ENCODE assay signal across 19 mouse cellular contexts in genomic region chr14:34451872-34452271, GRCm38 (mm10). TPM values are rescaled to one million over a fixed set of nuclear protein-coding genes. Genes with fewer than 3 reads are reported as not detected.
A peak's percentile ranks its signal among the peaks of the same experiment; 100 is the strongest.
DNase-seq lines count a peak whose midpoint lies in the region; ATAC-seq and TF ChIP-seq lines count a peak whose summit lies in the region.
"Had no signal": no experiment of that assay in that cellular context is flagged by ENCODE, and none has a peak within 500 bp of the region (broad histone marks: within the 10 kb centered on the region; RNA-seq: fewer than 3 reads in every experiment).

No protein-coding gene starts in this region.

- no peak overlapping the region for H3K4me3 ChIP-seq in forebrain, embryonic 15.5 days
- no peak overlapping the region for H3K4me3 ChIP-seq in forebrain, embryonic 11.5 days (ENCODE audit: low read depth, low read length)
- no peak overlapping the region for H3K4me3 ChIP-seq in hindbrain, embryonic 10.5 days
- H3K4me3 ChIP-seq in hindbrain, embryonic 11.5 days (ENCODE audit: low read depth, low read length) = no peak overlapping the region
- no peak overlapping the region for H3K4me3 ChIP-seq in midbrain, embryonic 11.5 days (ENCODE audit: low read depth, low read length)
- no peak overlapping the region for H3K4me3 ChIP-seq in midbrain, postnatal 0 days (ENCODE audit: low read depth, low read length)
- H3K4me3 ChIP-seq: embryonic facial prominence, embryonic 10.5 days; embryonic facial prominence, embryonic 12.5 days had no signal

- peak; percentile 51; the same call in 1 of the 2 replicates for ATAC-seq in forebrain, embryonic 15.5 days (replicated peaks)
- ATAC-seq in forebrain, embryonic 11.5 days (replicated peaks; ENCODE audit: low FRiP score) = no peak
- no peak for ATAC-seq in hindbrain, embryonic 11.5 days (ENCODE audit: low FRiP score)
- ATAC-seq in midbrain, embryonic 11.5 days (ENCODE audit: low FRiP score) = no peak
- ATAC-seq in midbrain, postnatal 0 days (ENCODE audit: low FRiP score) = no peak
- ATAC-seq: forebrain, postnatal 0 days had no signal

- H3K4me1 ChIP-seq in forebrain, embryonic 15.5 days = peaks cover 16% of the 10 kb centered on the region
- no peaks in the 10 kb centered on the region; the same call in 1 of the 2 replicates for H3K4me1 ChIP-seq in forebrain, embryonic 11.5 days (replicated peaks; ENCODE audit: control insufficient read depth, insufficient read depth, low read length)
- H3K4me1 ChIP-seq in hindbrain, embryonic 10.5 days (replicated peaks) = peaks cover 34% of the 10 kb centered on the region
- peaks cover 2% of the 10 kb centered on the region; the same call in 1 of the 2 replicates for H3K4me1 ChIP-seq in hindbrain, embryonic 11.5 days (replicated peaks; ENCODE audit: control insufficient read depth, insufficient read depth, low read length)
- peaks cover 23% of the 10 kb centered on the region for H3K4me1 ChIP-seq in midbrain, embryonic 11.5 days (ENCODE audit: control insufficient read depth, insufficient read depth, low read length)
- no peaks in the 10 kb centered on the region for H3K4me1 ChIP-seq in midbrain, postnatal 0 days (ENCODE audit: insufficient read depth, low read length)

- no peaks in the 10 kb centered on the region for H3K9me3 ChIP-seq in forebrain, embryonic 15.5 days
- no peaks in the 10 kb centered on the region for H3K9me3 ChIP-seq in forebrain, embryonic 11.5 days (ENCODE audit: control insufficient read depth, low read length)
- no peaks in the 10 kb centered on the region for H3K9me3 ChIP-seq in hindbrain, embryonic 10.5 days
- no peaks in the 10 kb centered on the region for H3K9me3 ChIP-seq in hindbrain, embryonic 11.5 days (ENCODE audit: control insufficient read depth, low read length)
- no peaks in the 10 kb centered on the region for H3K9me3 ChIP-seq in midbrain, embryonic 11.5 days (ENCODE audit: control insufficient read depth, low read length)
- H3K9me3 ChIP-seq in midbrain, postnatal 0 days (ENCODE audit: low read length) = no peaks in the 10 kb centered on the region
- H3K9me3 ChIP-seq: embryonic facial prominence, embryonic 10.5 days; embryonic facial prominence, embryonic 12.5 days had no signal

- no peak overlapping the region for H3K9ac ChIP-seq in forebrain, embryonic 15.5 days (replicated peaks)
- H3K9ac ChIP-seq in forebrain, embryonic 11.5 days (ENCODE audit: low read length) = no peak overlapping the region
- no peak overlapping the region for H3K9ac ChIP-seq in hindbrain, embryonic 11.5 days (ENCODE audit: low read depth, low read length)
- H3K9ac ChIP-seq in midbrain, embryonic 11.5 days (ENCODE audit: low read length) = no peak overlapping the region
- H3K9ac ChIP-seq in midbrain, postnatal 0 days (replicated peaks; ENCODE audit: low read length, poor library complexity, severe bottlenecking) = no peak overlapping the region
- H3K9ac ChIP-seq: embryonic facial prominence, embryonic 12.5 days; forebrain, postnatal 0 days had no signal

- H3K36me3 ChIP-seq in forebrain, embryonic 15.5 days = peaks cover 5% of the 10 kb centered on the region; the same call in 1 of the 2 replicates
- H3K36me3 ChIP-seq in forebrain, embryonic 11.5 days (ENCODE audit: control insufficient read depth, insufficient read depth, low read length) = no peaks in the 10 kb centered on the region; the same call in 1 of the 2 replicates
- H3K36me3 ChIP-seq in hindbrain, embryonic 10.5 days = peaks cover 50% of the 10 kb centered on the region
- H3K36me3 ChIP-seq in hindbrain, embryonic 11.5 days (ENCODE audit: control insufficient read depth, insufficient read depth, low read length) = 0 out of 2 replicates have a peak, but pooled peaks cover 4% of the 10 kb centered on the region
- H3K36me3 ChIP-seq in midbrain, embryonic 11.5 days (ENCODE audit: control insufficient read depth, insufficient read depth, low read length) = peaks cover 3% of the 10 kb centered on the region; the same call in 1 of the 2 replicates
- H3K36me3 ChIP-seq in midbrain, postnatal 0 days (ENCODE audit: insufficient read depth, low read length) = peaks cover 3% of the 10 kb centered on the region; the same call in 1 of the 2 replicates

- TF ChIP-seq POLR2A in brain, embryonic 14.5 days (IDR thresholded peaks at IDR 0.05; ENCODE audit: borderline replicate concordance, extremely low read depth, insufficient read depth, insufficient read length, poor library complexity, severe bottlenecking) = no peak

- H3K4me2 ChIP-seq in forebrain, embryonic 15.5 days (replicated peaks) = no peak overlapping the region
- H3K4me2 ChIP-seq in forebrain, embryonic 11.5 days (ENCODE audit: low read depth, low read length, severe bottlenecking) = no peak overlapping the region
- no peak overlapping the region for H3K4me2 ChIP-seq in hindbrain, embryonic 11.5 days (replicated peaks; ENCODE audit: low read depth, low read length)
- no peak overlapping the region for H3K4me2 ChIP-seq in midbrain, embryonic 11.5 days
- no peak overlapping the region for H3K4me2 ChIP-seq in midbrain, postnatal 0 days (ENCODE audit: low read depth, low read length, poor library complexity, severe bottlenecking)
- H3K4me2 ChIP-seq: embryonic facial prominence, embryonic 12.5 days had no signal

- no peaks in the 10 kb centered on the region for H3K27me3 ChIP-seq in forebrain, embryonic 15.5 days
- H3K27me3 ChIP-seq in forebrain, embryonic 11.5 days (ENCODE audit: control insufficient read depth, insufficient read depth, low read length) = no peaks in the 10 kb centered on the region
- no peaks in the 10 kb centered on the region for H3K27me3 ChIP-seq in hindbrain, embryonic 10.5 days (ENCODE audit: insufficient read depth, poor library complexity, severe bottlenecking)
- H3K27me3 ChIP-seq in hindbrain, embryonic 11.5 days (ENCODE audit: control insufficient read depth, insufficient read depth, low read length) = no peaks in the 10 kb centered on the region
- no peaks in the 10 kb centered on the region for H3K27me3 ChIP-seq in midbrain, embryonic 11.5 days (ENCODE audit: control insufficient read depth, insufficient read depth, low read length)
- no peaks in the 10 kb centered on the region for H3K27me3 ChIP-seq in midbrain, postnatal 0 days (ENCODE audit: insufficient read depth, low read length)
- H3K27me3 ChIP-seq: embryonic facial prominence, embryonic 12.5 days had no signal

- no peak overlapping the region for H3K27ac ChIP-seq in forebrain, embryonic 15.5 days (replicated peaks)
- no peak overlapping the region for H3K27ac ChIP-seq in forebrain, embryonic 11.5 days (ENCODE audit: low read depth, low read length)
- H3K27ac ChIP-seq in hindbrain, embryonic 10.5 days = 0 out of 2 replicates have a peak overlapping the region, but pooled peaks have one; percentile 16
- no peak overlapping the region for H3K27ac ChIP-seq in hindbrain, embryonic 11.5 days (ENCODE audit: low read depth, low read length)
- H3K27ac ChIP-seq in midbrain, embryonic 11.5 days (ENCODE audit: low read depth, low read length) = no peak overlapping the region
- no peak overlapping the region for H3K27ac ChIP-seq in midbrain, postnatal 0 days (ENCODE audit: low read depth, low read length)
- H3K27ac ChIP-seq: embryonic facial prominence, embryonic 10.5 days; embryonic facial prominence, embryonic 12.5 days had no signal

- no peak for DNase-seq in forebrain, embryonic 11.5 days (ENCODE audit: low spot score)
- no peak for DNase-seq in hindbrain, embryonic 10.5 days (ENCODE audit: low spot score)
- no peak for DNase-seq in hindbrain, embryonic 11.5 days (ENCODE audit: low spot score)
- DNase-seq in midbrain, embryonic 11.5 days (ENCODE audit: low spot score, missing footprints) = peak; percentile 79
- DNase-seq in midbrain, postnatal 0 days (ENCODE audit: low spot score) = no peak
- peak; percentile 44 for DNase-seq in brain, embryonic 14.5 days (ENCODE audit: low read depth)
- DNase-seq in right cerebral cortex, postnatal 36 days (ENCODE audit: low spot score in 2 of 2) = no peak
- DNase-seq: adrenal gland, adult 2 months; adrenal gland, postnatal 10 days; adrenal gland, postnatal 25 days; cerebellum, adult 11-12 months; cerebellum, adult 2 months; cerebellum, adult 9-10 months; cerebellum, postnatal 10 days; cerebellum, postnatal 25 days; forebrain, postnatal 0 days had no signal

- TF ChIP-seq CTCF in midbrain, postnatal 0 days (IDR thresholded peaks at IDR 0.05) = no peak
- TF ChIP-seq CTCF in brain, embryonic 14.5 days (IDR thresholded peaks at IDR 0.05; ENCODE audit: borderline replicate concordance, extremely low read depth, insufficient read depth, insufficient read length) = no peak

RNA-seq across cellular contexts. Expression of gene Bmpr1a, which starts 51.3 kb away (rescaled TPM):
- 23.4 and 24.7 TPM in 2 replicates for polyA plus RNA-seq in forebrain, embryonic 15.5 days (2015; fragmentation: Nextera tagmentation; extraction: Ambion mirVana)
- polyA plus RNA-seq in forebrain, embryonic 11.5 days (2014; fragmentation: Nextera tagmentation; extraction: Ambion mirVana) = 56.0 and 60.4 TPM in 2 replicates
- polyA plus RNA-seq in hindbrain, embryonic 10.5 days (2016; fragmentation: Nextera tagmentation; extraction: Ambion mirVana) = 31.6 and 42.8 TPM in 2 replicates
- 44.9 and 48.9 TPM in 2 replicates for polyA plus RNA-seq in hindbrain, embryonic 11.5 days (2014; fragmentation: Nextera tagmentation; extraction: Ambion mirVana)
- polyA plus RNA-seq in midbrain, embryonic 11.5 days (2014; fragmentation: Nextera tagmentation; extraction: Ambion mirVana) = 44.4 and 49.8 TPM in 2 replicates
- total RNA-seq in midbrain, postnatal 0 days (2014; rRNA removed) = 42.5 and 50.8 TPM in 2 replicates
- polyA plus RNA-seq in midbrain, postnatal 0 days (2015; fragmentation: Nextera tagmentation; extraction: Ambion mirVana) = 13.9 and 14.0 TPM in 2 replicates
- polyA plus RNA-seq in brain, embryonic 14.5 days (2012; rRNA removed) = 21.1 and 23.9 TPM in 2 replicates

Comparison
In these comparisons a context has a peak if more than half of its experiments do, and no peak if none do; other contexts are left out.
1. DNase-seq: peak in midbrain, embryonic 11.5 days (single experiment) and brain, embryonic 14.5 days (single experiment); none in forebrain, embryonic 11.5 days (single experiment), hindbrain, embryonic 10.5 days (single experiment), hindbrain, embryonic 11.5 days (single experiment), midbrain, postnatal 0 days (single experiment) and right cerebral cortex, postnatal 36 days (0 of 2).